Mouse (Mus musculus) urinary bladder, postnatal 14 days (tissue): ENCODE results near the gene Bap1.

Experiments
- DNase-seq: peaks from one replicate; pipeline ENCODE4 v3.0.0; 2021; ENCODE audit warnings: low spot score

Gene Bap1

DNA sequence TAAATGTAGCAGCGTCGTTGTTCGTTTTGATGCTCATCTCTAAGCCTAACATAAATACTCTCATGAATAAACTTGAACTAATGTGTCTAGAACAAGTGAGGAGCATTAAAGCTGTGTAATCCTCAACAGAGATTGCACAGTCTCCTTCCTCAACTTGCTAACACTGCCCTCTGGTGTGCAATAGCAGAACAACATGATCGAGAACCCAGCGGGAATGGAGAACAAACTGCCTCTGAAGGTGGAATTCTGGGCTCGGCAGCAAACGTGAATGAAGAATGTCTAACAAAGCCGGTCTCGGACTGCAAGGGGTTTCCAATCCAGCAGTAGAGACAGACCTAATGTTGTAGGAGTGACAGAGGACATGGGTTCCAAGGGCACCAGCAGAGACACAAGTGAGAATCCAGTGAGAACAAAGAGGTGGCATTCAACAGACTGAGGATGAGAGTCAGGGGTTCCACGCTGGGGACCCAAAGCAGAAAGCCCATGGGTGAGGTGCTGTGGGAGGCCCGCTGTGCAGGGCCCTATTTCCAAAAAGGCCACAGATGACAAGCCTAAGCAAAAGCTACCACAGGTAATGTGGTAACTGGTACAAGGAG, 17.2 kb upstream of the Bap1 start:
- DNase-seq, result peak; percentile 86

DNA sequence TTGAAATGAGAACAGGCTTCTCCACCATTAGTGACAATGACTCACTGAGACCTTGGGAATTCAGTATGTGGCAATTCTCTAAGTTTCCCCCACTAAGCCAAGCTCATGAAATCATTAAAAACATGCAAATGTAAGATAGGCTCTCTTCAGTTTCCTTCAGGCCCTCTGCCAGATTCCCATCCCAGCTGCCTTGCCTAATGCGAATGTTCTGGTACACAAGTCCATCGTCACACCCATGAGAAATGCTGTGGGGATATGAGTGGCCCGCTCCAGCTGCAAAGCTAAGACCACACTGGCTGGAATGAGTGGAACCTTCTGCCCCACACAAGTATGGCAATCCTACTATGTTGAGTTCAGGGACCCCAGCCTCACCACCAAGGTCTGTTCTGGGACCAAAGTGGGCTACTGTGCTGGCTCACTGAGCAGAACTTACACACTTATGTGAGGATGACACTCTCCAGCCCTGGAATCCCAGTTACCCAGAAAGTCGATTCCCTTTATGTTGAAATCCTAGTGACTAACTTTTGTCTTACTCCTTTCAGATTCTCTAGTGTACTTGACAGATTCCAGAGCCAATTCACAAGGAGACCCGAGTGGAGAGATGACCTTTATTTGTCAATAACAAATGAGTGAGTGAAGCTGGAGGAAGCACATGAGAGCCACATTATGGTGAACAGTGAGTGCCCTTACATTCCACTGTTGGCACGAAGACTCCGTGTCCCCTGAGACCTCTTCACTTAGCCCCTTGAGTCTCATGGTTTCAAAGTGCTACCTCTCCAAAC, 14.0 kb upstream of the Bap1 start:
- DNase-seq, result peak; percentile 54

DNA sequence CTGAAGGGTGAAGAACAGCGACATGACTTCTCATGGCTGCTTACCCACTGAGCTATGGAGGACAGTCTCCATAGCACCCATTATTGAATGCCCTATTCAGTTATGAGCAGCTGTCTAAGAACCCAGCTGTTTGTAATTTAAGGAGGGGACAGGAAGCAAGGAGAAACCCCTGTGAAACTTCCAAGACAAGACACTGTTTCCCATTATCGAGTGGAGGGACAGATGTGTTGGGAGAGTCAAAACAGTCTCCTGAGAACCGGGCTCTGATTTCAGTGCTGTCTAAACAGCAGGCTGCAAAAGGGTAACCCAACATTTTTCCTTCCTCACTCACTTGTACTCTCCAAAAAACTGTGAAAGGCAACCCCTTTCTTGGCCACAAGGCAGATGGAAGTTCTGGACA, 10.7 kb upstream of the Bap1 start:
- DNase-seq, result no peak

DNA sequence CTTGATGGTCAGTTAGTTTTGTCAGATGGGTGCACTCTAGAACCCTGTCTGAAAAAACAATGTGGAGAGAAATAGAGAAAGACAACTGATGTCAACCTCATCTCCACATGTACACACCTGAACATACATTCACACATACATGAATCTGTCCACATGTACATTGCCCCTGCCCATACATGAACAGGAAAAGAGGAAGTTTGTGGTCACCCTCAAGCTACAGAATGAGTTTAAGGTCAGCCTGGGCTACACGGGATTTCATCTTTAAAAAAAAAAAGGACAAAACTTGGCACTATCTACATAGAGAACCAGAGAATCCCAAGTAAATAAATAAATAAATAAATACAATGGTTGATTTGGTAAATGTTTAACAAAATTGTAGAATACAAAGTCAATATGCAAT, 6.5 kb upstream of the Bap1 start:
- DNase-seq, result no peak

DNA sequence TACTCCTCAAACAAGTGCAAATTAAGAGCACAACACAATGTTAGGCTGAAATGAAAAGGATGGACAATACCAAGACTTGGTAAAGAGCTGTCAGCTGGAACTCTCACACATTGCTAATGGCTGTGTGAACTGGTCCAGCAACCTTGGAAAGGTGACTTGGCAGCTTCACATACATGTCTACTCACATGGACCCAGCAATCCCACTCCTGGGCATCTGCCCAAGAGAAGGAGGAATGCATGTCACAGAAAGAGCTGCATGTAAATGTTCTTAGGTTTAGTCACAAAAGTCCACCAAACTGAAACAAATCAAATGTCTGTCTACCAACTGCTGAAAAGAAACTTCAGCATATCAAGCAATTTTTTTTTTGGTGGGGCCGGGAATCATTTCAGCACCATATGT, 5.3 kb upstream of the Bap1 start:
- DNase-seq, result no peak

DNA sequence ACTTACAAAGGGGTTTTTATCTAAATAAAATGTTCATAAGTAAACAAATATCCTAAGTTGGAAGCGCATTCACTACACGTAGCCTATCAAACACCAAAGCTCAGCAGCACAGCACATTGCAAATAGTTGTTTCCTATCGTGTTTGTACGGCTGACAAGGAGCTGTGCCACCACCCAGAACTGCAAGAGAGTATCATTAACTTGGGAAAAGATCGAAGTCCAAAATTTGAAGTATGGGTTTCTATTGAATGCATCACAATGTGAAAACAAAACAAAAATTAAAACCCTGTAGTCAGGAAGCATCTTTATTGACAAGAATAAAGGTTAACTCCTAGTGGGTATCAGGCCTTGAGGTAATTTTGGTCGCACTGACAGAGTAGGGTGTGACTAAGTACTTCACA, 2.9 kb upstream of the Bap1 start:
- DNase-seq, result no peak

DNA sequence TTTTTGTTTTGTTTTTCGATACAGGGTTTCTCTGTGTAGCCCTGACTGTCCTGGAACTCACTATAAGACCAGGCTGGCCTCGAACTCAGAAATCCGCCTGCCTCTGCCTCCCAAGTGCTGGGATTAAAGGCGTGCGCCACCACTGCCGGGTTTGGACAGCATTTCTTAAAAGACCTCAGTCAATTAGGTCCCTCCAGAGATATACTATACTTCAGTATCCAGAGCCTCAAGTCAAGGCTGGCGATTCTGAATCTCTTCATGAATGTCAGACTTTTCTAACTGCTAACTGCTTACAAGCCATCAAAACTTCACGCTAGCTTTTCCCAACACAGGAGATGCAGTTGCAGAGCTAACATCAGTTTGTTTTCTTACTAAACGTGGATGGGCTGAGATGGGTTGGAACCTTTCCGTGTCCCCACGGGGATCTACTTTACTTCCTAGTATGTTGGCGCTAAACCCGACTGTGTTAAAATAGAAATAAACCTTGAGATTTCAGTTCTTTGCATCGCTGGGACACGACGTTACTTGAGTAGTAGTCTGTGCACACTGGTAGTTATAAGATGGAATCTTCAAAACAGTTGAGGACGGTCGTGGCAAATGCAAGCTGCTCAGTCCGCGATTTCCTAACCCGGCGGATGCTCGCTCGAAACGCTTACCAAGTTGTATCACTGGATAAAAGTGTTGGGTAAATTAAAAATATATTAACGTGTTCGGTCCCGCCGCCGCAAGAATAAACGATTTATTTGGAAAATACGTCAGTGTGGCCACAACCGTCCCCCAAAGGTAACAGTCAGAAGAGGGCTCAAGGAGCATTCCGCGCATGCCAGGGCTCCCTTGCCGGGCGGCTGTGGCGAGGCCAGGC, 797 bp upstream of the Bap1 start:
- no peak for DNase-seq

DNA sequence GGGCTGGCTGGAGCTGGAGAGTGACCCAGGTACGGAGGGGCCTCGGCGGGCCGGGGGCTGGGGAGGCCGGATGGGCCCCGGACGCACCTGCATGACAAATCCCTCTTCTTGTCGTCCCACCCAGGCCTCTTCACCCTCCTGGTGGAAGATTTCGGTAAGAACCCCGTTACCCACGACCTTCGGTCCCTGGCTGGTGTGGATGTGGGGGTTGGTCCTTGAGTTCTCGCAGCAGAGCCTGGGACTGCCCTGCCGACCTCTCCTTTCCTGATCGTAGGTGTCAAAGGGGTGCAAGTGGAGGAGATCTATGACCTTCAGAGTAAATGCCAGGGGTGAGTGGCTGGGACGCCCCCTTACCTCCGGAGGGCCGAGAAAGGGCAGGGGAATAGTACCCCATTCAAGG, 376 bp downstream of the Bap1 start:
- DNase-seq, result no peak

DNA sequence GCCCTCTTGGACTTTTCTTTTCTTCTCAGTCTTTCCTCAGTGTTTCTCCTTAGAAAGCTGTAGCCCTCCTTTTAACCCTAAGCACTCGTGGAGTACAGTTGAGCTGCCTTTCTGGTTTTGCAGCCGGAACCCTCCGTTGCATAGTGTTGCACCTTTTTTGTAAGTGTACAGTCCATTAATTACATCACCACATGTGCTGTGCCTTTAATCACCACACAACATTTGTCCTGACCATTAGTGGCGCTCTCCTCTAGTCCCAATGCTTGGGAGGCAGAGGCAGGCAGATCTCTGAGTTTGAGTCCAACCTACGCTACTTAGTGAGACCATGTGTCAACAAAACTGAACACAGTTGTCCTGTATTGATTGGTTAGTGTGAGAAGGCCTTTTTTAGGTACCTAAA, 841 bp downstream of the Bap1 start:
- no peak for DNase-seq

DNA sequence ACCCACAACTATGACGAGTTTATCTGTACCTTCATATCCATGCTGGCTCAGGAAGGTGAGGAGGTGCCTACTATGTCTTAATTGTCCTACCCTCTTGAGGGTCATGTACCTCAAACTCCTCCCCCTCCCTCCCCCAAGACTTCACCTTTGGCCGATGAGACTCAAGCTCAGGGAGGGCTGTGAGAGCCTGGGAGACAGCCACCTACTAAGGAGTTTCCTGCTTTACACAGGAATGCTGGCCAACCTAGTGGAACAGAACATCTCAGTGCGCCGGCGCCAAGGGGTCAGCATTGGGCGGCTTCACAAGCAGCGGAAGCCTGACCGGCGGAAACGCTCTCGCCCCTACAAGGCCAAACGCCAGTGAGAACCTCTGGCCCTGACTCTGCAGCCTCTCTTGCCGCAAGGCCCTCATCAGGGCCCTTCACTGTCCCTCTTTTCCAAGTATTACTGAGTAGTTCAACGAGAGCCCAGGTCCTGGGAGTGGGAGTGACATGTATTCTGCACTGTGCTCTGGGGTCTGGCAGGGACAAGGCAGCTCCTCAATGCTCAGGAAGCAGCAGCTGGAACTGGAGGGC, 7.3 kb downstream of the Bap1 start:
- DNase-seq, result no peak

DNA sequence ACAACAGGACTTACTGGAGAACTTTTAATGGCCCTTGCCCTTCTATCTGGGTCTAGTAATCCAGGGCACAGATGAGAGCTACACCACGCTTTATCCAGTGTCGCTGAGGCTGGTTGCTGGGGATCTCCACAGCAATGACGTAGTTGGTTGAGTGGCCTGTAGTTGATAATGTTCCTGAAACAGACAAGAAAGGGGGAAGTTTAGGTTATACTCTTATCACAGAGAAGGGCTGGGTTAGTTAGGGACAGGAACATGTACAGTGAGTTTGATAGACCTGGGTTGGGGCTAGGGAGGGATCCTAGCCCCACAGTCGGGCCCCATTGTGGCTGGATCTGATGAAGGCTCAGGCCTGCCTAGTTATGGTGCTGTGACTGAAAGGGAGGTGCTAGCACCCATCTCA, 9.1 kb downstream of the Bap1 start:
- no peak for DNase-seq

DNA sequence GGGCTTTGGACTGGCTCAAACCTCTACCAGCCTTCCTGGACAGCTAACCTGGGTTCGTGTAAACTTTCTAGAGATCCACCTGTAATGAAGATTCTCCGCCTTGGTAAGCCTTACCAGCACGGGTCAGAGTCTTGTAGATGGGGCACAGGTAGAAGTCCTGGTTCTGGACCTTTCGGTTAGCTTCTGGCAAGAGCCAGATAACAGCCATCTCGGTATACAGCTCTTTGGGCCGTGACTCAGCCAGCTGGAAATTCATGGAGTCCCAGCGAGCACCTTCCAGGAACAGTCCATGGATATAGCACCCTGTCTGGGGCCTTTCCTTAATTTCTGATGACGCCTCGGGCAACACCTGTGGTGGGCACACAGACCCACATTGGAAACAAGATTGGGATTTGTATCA, 9.7 kb downstream of the Bap1 start:
- no peak for DNase-seq

DNA sequence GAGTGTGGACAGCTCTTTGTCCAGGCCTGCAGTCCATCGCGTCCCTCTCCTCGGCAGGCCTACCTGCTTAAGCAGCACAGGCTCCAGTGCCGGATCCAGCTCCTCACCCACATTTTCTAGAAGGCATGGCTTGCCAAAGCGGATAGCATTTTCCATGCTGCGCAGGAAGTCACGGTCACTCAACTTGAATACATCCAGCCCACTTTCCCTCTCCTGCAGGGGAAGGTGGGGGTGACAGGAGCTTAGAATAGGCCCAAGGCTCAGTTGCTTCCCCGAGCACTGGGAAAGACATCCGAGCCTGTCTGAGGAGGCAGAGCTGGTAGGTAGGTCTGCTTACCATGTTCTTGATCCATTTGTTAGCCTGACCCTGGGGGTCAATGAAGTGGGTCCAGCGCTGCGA, 16.4 kb downstream of the Bap1 start:
- DNase-seq, result no peak

DNA sequence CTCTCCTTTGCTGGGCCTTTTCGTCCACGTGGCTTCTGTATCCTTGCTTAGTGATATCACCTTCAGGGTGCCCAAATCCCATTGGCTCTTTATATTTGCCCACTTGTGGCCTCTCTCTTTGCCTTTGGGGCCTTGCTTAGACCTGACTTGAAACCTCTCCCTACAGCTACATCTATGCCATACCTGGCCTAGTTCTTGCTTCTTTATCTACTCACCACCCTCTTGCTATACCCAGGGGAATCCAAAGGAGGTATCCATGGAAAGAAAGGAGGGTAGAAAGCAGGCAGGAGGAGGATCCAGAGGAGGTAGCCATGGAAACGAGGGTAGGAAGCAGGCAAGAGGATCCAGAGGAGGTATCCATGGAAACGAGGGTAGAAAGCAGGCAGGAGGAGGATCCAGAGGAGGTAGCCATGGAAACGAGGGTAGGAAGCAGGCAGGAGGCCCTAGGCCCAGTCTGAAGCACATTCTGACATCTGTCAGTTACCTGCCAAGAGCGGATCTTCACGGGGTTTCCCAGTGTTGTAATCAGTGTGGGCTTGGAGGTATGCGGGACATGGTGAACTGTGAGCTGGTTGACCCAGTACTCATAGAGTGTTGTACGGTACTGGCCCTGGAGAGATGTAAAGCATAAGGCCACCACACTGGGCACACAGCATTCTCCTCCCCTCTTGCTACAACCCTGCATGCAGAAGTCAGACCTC, 17.2 kb downstream of the Bap1 start:
- no peak for DNase-seq

DNA sequence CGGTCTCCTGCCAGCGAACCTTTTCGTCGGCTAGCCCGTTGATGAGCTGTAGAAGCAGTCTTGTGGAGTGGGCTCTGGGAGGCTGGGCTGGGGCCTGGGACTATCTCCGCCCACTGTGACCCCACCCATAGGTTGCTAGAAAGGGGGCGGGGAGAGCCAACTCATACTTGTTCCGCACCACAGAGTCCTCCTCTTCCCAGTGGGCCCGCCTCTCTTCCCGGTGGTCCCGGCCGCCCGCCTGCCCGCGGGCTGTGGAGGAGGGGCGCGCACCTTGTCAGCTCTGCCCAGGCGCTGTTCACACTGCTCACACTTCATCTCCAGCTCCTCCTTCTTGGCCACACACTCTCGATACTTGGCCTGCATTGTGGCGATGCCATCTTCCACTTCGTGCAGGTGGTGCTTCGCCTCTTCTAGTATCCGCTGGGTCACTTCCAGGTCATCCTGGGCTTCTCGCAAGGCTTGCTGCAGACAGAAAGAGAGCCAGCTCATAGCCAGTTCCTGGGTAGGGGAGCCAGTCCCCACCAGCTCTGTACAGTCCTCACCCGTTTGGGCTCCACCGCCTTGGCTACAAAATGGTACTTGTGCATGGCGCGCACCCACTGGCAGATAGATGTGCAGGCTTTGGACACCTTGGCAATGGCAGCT, 18.3 kb downstream of the Bap1 start:
- peak; percentile 54 for DNase-seq

DNA sequence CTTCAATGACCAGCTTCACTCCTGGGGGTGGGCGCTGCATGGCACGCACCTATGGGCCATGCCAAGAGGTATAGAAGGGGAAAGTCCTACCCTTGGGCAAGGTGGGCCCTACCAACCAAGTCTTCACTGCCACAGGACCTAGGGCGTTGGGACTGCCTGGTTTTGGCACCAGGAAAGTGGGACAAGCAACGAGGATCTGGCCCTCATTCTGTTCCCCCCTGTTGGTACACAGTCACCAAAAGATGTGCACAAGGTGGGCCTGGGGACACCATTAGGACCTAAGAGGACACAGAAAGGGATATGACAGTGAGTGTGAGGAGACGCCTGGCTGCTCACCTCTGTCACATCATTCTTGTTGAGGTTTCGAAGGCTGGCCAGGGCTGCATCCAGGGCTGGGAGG, 19.9 kb downstream of the Bap1 start:
- no peak for DNase-seq

DNA sequence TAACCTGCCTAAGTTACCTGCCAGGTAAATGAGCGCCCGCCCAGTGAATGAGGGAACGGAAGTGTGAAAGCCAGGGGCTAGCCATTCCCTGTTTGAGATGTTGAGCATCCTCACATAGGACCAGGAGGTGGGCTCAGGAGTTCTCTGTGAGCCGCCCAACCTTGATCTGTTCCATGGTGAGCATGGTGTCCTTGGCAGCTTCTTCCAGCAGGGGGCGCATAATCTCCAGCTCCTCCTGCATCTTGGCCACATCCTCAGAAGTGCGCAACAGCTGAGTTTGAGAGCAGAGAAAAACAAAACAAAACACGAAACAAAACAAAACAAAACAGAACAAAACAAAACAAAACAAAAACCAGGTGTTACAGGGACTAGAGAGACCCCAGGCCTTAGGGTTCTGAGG, 20.9 kb downstream of the Bap1 start:
- peak; percentile 77 for DNase-seq

DNA sequence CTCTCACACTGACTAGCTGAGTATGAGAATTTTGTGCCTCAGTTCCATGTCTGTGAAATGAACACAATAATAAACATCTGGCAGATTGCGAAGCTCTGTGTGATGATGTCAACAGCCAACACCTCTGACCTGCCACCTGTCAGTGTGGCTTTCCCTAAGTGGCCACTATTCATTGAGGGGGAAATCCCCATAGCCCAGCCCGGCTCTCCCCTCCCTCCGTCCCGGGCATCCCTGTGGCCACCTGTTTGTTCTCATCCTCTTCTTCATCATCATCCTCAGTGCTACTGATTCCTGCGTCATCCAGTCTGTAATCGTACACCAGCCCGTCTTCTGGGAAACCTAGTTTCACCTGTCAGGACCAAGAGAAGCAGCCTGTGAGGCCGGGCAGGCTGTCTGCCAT, 34.5 kb downstream of the Bap1 start:
- DNase-seq, result no peak
